Comparison of ENCODE assay signal across 10 mouse cellular contexts in genomic region chr15:25731053-25731452, GRCm38 (mm10).
DNase-seq lines count a peak whose midpoint lies in the region; ATAC-seq lines count a peak whose summit lies in the region.
"Had no signal": no experiment of that assay in that cellular context is flagged by ENCODE, and none has a peak within 500 bp of the region (broad histone marks: within the 10 kb centered on the region; RNA-seq: fewer than 3 reads in every experiment).

No protein-coding gene starts in this region.

- no peak overlapping the region for H3K9ac ChIP-seq in midbrain, embryonic 15.5 days
- H3K9ac ChIP-seq: limb, embryonic 13.5 days had no signal

- no peak overlapping the region for H3K4me2 ChIP-seq in midbrain, embryonic 15.5 days
- H3K4me2 ChIP-seq: limb, embryonic 13.5 days had no signal

- ATAC-seq in midbrain, embryonic 15.5 days (replicated peaks), result no peak

- no peaks in the 10 kb centered on the region for H3K27me3 ChIP-seq in midbrain, embryonic 10.5 days (ENCODE audit: low read depth, poor library complexity, severe bottlenecking)
- no peaks in the 10 kb centered on the region for H3K27me3 ChIP-seq in midbrain, embryonic 15.5 days (replicated peaks)
- H3K27me3 ChIP-seq in splenic B cell, adult 2 months (ENCODE audit: control insufficient read depth, insufficient read depth, low read length, poor library complexity, severe bottlenecking), result no peaks in the 10 kb centered on the region
- H3K27me3 ChIP-seq: limb, embryonic 13.5 days had no signal

- H3K4me3 ChIP-seq in midbrain, embryonic 10.5 days, result no peak overlapping the region
- H3K4me3 ChIP-seq in midbrain, embryonic 15.5 days, result no peak overlapping the region
- H3K4me3 ChIP-seq: limb, embryonic 13.5 days; myocyte had no signal

- DNase-seq in gastrocnemius, adult 18-20 months (ENCODE audit: low spot score), result peak; percentile 30
- no peak for DNase-seq in gastrocnemius, postnatal 14 days
- DNase-seq in midbrain, embryonic 10.5 days (ENCODE audit: low spot score), result no peak
- DNase-seq in left cerebral cortex, postnatal 25 days (ENCODE audit: low spot score in 2 of 2), result peak; percentile 45 to 53
- DNase-seq in splenic B cell, adult 2 months (ENCODE audit: low read depth, low spot score), result peak; percentile 39
- no peak for DNase-seq in urinary bladder, postnatal 14 days (ENCODE audit: low spot score)
- DNase-seq in urinary bladder, adult 2 months (ENCODE audit: low spot score), result no peak

- peaks cover 8% of the 10 kb centered on the region; the same call in 1 of the 2 replicates for H3K4me1 ChIP-seq in midbrain, embryonic 10.5 days
- H3K4me1 ChIP-seq in midbrain, embryonic 15.5 days, result no peaks in the 10 kb centered on the region
- H3K4me1 ChIP-seq: limb, embryonic 13.5 days had no signal

- H3K36me3 ChIP-seq in midbrain, embryonic 10.5 days, result peaks cover 23% of the 10 kb centered on the region
- no peaks in the 10 kb centered on the region for H3K36me3 ChIP-seq in midbrain, embryonic 15.5 days (replicated peaks)
- no peaks in the 10 kb centered on the region for H3K36me3 ChIP-seq in splenic B cell, adult 2 months (ENCODE audit: control insufficient read depth, insufficient read depth, low read length, poor library complexity, severe bottlenecking)

- intact Hi-C loops in gastrocnemius, postnatal 14 days (cut with DNase I; ENCODE audit: low total_unique reads), result loop anchor here (5.0 kb wide), 1 partner anchor 61 kb away; no protein-coding TSS in a partner anchor
- intact Hi-C loops in left cerebral cortex, postnatal 25 days (cut with DNase I), result loop anchor here (2.0 to 5.0 kb wide), 2 partner anchors 60 to 226 kb away; no protein-coding TSS in a partner anchor

- peak overlapping the region; percentile 28; the same call in 1 of the 2 replicates for H3K27ac ChIP-seq in midbrain, embryonic 10.5 days (replicated peaks)
- H3K27ac ChIP-seq in midbrain, embryonic 15.5 days, result no peak overlapping the region
- H3K27ac ChIP-seq: limb, embryonic 13.5 days had no signal

- WGBS in midbrain, embryonic 10.5 days, result 45% methylated on average over 9 of the region's 9 CpGs
- 30% methylated on average over 9 of the region's 9 CpGs for WGBS in midbrain, embryonic 15.5 days

- no peaks in the 10 kb centered on the region for H3K9me3 ChIP-seq in midbrain, embryonic 10.5 days (replicated peaks)
- H3K9me3 ChIP-seq in midbrain, embryonic 15.5 days, result no peaks in the 10 kb centered on the region
- H3K9me3 ChIP-seq: limb, embryonic 13.5 days had no signal

Comparison
In these comparisons a context has a peak if more than half of its experiments do, and no peak if none do; other contexts are left out.
1. DNase-seq: peak in gastrocnemius, adult 18-20 months (single experiment), left cerebral cortex, postnatal 25 days (2 of 2) and splenic B cell, adult 2 months (single experiment); none in gastrocnemius, postnatal 14 days (single experiment), midbrain, embryonic 10.5 days (single experiment), urinary bladder, postnatal 14 days (single experiment) and urinary bladder, adult 2 months (single experiment).